Mouse (Mus musculus) mature B cell (primary cell): ENCODE data around the gene Polr3k.

ENCODE experiments used
- in situ Hi-C: fragments of 300-500 bp; cut with MboI; formaldehyde crosslinking; loops from 2 replicates; pipeline ENCODE4 v1.14.3; 2019

Polr3k gene

DNA sequence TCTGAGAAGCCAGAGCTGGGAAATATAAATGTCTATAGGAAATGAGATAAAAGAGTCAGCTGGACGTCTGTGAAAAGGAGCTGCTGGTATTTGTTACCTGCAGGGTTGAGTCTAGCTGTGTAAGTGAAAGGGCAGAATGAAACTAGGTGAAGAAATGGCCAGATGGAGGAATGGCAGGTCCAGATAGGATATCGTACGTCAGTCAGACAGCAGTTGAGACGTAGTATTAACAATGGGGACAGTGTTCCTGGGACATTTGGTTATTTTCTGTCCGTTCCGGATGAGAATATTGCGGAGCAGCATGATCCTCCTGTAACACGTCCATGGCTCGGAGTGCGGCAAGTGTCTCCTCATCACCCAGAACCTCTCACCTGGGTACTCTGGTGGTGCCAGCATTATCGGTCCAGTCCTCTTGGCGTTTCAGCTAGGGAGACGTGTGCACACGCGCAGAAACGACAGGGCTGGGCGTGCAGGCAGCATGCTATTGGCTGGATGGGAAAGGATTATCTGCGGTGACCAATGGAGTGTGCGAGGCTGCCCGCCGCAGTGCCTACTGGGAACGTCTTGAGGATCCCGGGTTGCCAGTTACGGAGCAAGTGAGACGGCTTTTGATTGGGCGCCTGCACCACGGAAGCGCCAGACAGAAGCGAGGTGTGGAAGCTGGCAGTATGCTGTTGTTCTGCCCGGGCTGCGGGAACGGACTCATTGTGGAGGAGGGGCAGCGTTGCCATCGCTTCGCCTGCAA lies at the start of gene Polr3k:
TSS of gene Polr3k (plus strand) at position 547 of the 745 bp plus-strand sequence.
- in situ Hi-C loops: no loop called here

DNA sequence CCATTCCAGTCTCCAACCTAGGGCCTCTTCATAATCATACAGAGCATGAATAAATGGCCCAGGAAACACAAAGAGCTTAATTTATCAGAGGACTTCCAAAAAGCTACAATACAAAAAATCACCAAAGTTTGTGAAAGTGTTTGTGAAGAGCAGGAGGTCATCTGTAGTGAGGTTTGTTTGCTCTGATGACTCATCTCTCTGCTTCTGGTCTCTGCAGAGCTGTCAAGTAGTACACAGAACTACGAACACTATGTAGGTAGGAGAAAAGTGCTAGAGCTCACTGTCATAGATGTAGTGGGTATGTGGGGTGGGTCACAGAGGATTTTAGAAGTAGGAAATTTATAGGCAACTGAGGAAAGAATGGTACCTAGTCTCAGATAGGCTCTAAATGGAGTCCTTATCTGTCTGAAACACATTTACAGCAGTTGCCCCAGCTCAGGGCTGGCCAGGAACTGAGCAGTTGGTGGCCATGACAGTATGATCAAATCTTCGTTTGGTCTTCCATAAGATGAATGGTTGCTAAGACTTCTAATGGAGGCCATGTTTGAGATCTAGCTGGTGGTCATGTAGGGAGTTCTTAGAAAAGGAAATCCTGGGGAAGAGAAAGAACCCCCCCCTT lies 35.0 kb upstream of the Polr3k start:
- in situ Hi-C loops: no loop called here

DNA sequence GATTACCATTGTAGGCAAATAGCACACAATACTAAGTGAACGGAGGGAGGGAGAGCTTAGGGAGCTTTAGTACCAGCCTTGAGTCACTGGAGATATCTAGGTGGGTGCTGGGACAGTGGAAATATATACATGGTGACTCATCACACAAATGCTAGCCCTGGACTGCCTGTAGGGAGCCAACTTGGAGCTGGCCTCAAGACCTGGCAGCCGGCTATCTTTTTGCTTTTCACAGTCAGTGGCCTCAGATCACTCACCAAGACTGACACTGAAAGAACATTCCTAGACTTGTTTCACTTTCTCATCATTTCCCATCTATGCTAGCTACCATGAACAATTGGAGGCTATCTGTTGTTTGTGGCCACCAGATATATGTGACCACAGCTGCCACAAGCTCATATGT lies 31.4 kb upstream of the Polr3k start:
- in situ Hi-C loops: no loop called here

DNA sequence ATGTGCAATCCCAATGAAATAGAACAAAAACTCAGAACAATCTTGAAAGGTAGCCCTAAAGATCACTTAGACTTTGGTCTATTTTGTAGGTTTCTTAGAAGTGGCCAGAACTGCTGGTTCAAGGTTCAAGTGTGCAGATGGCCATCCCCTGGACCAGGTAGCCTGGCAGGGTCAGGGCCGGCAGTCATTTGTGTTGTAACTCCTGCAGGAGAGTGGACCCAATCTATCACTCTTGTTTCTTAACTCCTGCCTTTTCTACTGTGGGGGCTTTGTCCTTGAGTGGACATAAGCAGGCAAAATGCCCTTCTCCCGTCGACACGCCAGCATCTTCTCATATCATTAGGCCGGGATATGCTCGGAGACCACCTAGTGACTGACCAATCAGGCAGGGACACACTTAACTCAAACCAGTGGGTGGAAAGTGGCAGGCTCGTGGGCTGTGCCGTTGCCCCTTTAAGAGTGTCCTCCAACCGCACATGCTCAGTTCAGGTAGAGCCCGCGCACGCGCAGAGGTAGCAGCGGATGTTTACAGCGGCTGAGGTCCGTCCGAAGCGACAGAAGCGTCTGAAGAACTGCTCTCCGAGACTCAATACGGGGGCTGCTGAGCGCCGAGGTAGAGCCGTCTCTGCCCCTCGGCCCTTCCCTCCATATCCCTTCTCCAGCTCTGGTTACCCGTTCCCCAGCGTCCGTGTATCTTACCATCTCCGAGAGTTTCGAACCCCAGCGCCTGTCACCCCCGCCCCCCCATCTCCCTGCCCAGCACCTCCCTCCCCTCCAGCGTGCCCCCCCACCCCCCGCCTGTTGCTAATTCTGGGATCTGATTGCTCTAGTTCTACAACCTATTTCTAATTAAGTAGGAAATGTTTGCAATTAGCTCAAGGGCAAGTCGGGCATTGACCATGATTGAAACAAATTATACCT lies 26.5 kb upstream of the Polr3k start, which contains the start of gene Pcmtd2:
TSS of gene Pcmtd2 (plus strand) at position 483 of the 921 bp plus-strand sequence.
- in situ Hi-C loops: no loop called here

DNA sequence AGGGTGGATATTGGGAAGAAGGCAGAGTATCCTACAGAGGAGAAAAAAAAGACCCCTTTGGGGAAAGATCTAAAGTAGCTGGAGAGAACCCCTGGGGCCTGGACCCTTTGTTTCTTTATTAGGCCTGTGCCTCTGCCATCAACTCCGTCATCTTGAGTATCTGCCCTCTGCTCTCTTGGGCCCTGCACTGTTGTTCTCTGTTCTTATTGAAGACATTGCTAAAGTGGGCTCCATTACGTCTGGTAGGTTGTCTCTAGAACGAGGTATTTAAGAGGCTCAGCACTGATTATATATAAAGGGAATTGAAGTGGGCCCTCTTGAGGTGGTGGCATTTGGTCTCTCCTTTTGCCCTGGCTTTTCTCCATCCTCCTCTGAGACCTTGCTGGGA lies 25.9 kb upstream of the Polr3k start:
- in situ Hi-C loops: no loop called here

DNA sequence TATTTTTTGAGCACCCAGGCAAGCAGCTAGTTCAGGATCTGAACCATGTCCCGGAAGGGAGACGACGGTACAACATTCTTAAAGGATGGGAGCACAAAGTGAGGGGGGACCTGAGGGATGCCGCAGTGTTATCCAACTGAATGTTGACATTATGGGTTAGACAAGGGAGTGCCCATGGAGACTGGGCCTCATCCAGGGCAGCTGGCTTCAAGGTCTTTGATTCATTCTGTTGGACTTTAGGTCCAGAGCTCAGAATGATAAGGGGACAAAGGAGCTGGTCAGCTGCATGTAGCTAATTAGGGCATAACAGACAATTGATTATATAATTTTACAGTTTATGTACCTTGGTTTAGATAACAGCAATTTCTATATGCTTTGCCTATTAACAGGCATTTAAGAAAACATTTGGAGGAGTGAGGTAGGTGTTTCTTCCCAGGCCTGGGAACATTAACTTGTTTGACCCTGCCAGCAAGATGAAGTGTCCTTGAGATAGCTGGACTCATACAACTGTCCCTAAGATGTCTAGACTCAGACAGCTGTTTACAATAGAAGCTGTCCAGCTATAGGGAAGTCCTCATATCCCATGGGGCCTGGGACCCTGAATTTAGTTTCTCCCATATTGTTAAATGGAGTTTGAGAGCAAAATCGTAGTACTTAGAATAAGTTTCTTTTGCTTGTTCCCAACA lies 18.3 kb upstream of the Polr3k start:
- in situ Hi-C loops: no loop called here

DNA sequence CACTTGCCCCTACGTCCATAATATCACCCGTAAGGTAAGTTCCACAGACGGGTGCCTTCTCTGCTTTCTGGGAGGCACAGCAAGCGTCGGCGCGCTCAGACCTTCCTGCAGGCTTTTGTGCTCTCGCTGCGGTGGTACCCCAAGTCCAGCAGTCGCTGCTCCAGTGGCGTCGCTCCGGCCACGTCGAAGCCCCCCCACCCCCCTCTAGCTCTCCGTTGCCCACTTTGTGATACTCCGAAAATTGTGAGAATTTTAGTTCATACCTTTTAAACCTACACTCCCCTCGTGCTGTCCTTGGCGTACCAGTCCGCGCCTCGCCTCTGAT lies 361 bp downstream of the Polr3k start:
- in situ Hi-C loops: no loop called here

DNA sequence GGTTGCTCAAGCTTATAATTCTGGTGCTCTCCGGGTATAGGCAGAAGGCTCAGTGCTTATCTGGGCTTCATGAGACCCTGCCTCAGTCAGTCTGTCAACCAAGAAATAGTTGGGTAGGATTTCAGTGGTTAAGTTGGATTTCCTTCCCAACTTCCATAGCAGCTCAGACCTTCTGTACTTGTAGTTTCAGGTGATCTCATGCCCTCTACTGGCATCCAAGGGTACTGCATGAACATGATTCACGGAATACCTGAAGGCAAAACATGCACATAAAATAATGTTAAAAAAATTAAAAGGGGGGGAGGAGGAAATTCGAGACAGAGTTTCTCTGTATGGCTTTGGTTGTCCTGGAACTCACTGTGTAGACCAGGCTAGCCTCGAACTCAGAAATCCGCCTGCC lies 2.8 kb downstream of the Polr3k start:
- in situ Hi-C loops: no loop called here

DNA sequence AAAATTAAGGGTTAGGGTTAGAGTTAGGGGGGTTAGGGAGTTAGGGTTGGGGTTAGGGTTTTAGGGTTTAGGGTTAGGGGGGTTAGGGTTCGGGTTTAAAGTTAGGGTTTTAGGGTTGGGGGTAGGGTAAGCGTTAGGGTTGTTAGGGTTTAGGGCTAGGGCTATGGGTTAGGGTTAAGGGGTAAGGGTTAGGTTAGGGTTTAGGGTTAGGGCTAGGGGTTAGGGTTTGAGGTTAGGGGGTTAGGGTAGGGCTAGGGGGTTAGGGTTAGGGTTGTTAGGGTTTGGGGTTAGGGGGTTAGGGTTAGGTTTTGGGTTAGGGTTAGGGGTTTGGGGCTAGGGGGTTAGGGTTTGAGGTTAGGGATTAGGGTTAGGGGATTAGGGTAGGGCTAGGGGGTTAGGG lies 6.9 kb downstream of the Polr3k start:
- in situ Hi-C loops: no loop called here

DNA sequence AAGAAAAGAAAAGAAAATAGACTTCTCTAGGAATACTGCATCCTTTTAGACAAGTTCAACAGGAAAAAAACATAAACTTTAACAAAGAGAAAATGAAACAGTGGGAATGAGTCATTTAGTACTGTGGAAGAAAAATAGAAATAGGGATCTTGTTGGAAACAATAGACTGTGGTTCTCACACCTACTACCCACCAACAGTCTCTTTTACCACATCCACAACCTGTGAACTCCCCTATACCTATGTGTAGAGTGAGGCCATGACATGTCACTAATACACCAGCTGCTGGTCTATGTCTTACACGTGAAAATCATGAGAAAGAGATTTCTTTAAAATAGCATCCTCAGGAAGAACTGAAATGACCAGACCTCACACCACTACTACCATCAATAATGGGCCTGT lies 14.8 kb downstream of the Polr3k start:
- in situ Hi-C loops: no loop called here

DNA sequence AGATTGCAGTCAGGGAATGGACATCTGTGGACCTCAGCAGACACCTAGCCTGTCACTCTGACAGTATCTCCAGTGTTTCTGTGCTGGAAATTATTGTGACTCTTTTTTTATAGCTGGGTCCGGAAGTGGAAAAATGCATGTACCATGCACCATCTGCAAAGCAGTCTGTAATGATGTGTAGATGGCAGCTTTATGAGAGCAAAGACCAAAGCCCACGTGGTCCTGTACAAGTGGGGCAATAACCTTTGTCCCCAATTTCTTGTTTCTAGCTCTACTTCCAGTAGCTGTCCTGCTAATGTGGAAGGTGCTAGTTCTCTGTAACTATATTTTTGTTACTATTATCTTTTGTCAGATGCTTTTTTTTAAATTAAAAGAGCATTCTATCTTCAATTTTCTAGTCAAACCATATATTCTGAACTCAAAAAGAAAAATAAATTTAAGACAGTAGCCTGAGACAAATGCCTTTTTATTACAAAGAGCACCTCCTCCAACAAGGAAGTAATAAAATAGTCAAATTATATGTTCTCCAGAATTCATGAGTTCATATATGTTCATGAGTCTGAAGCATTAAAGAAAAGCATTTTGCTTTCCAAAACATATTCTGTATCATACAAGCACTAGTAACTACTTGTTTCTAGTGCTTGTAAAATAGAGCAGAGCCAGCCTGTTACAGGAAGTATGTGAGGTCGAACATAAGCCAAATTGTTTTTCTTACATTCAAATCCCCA lies 19.0 kb downstream of the Polr3k start:
- in situ Hi-C loops: no loop called here

DNA sequence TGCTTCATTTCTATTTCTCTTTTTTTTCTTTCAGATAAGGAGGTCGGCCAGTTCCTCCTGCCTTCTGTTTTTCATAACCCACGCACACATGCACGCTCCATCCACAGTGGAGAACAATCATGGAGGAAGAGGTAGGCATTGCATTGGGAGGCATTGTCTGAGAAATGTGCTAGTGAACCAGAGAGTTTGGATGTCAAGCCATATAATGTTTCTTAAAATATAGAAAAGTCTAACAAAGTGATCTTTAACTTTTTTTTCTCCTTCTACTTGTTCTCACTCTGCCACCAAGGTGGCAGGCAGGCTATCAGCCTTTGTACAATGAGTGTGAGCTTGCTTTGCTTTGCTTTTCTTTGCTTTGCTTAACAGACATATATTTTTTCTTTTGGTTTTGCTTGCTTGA lies 53.7 kb downstream of the Polr3k start:
- in situ Hi-C loops: no loop called here

DNA sequence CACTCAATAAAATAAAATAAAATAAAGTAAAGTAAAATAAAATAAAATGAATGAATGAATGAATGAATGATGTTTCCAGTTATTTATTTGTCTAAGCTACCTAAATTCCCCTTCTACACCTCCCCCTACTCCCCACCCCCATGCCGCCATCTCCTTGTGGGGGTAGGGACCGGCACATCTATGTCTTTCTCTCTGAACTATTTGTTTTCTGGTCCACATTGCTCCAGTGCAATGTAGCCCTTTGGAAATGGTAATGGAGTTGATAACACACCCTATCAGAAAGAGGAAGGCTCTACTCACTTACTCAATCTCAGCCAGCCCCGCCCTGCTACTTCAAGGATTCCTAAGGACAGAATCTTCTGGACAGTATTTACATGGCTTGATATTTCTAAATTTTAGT lies 54.4 kb downstream of the Polr3k start:
- in situ Hi-C loops: no loop called here
